Mouse (Mus musculus): ENCODE measurements at regions not wholly inside any gene's neighbourhood (a gene's known extent, or its start where the extent isn't known, plus 50 kb on each side); places are given as distances from the start of the nearest gene placed in this dataset.

DNA sequence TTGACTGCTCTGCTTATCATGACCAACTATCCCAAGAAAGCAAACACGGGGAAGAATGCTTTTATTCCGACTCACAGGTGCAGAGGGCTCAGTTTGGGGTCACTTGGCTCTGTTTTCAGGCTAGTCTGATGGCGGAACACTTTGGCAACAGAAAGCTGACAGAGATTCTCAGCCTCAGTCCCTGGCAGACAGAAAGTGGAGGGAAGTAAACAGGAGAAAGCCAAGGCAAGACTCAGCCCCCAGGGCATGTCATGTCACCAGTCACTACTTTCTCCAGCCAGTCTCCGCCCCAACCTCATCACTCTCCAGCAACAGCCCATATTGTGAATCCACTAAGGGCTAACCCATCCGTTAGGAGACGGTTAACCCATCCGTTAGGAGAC, 166.2 kb upstream of the Dio3 start:
- no peak overlapping the region for H3K4me3 ChIP-seq (replicated peaks)

DNA sequence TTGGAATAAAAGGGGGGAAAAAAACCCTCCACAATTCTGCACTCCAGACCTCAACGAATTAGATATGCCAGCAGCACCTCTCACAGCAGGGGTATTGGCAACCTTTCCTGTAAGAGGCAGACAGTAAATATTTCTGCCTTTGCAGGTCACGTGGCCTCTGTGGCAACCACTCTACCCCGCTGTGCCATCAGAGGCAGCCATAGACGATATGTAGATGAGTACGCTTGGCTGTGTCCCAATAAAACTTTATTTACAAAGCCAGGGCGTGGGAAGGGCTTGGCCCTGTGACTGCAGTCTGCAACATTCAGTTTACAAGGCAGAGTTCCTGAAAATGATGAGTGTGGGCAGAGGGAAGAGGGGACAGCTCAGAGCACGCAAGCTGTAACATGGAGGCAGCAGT, 158.7 kb upstream of the Dio3 start:
- no peaks in the 10 kb centered on the region for H3K27me3 ChIP-seq (ENCODE audit: control insufficient read depth)
- no peak overlapping the region for H3K4me3 ChIP-seq (replicated peaks)
- TF ChIP-seq GATA1 (IDR thresholded peaks at IDR 0.05; ENCODE audit: low read length) (no peak), TAL1 (IDR thresholded peaks at IDR 0.05; ENCODE audit: low read length) (no peak)
- no peaks in the 10 kb centered on the region for H3K36me3 ChIP-seq (ENCODE audit: control insufficient read depth)
- H3K4me1 ChIP-seq (ENCODE audit: control insufficient read depth), result no peaks in the 10 kb centered on the region
- peaks cover 7% of the 10 kb centered on the region for H3K9me3 ChIP-seq (ENCODE audit: control insufficient read depth, low read length)

More for the DNA sequence above, 166.2 kb upstream of the Dio3 start:
- no peaks in the 10 kb centered on the region for H3K36me3 ChIP-seq (ENCODE audit: control insufficient read depth)
- H3K27me3 ChIP-seq (ENCODE audit: control insufficient read depth), result no peaks in the 10 kb centered on the region
- TF ChIP-seq TAL1 (IDR thresholded peaks at IDR 0.05; ENCODE audit: low read length) (no peak), GATA1 (IDR thresholded peaks at IDR 0.05; ENCODE audit: low read length) (no peak)
- no peaks in the 10 kb centered on the region for H3K9me3 ChIP-seq (ENCODE audit: control insufficient read depth, low read length)
- no peaks in the 10 kb centered on the region for H3K4me1 ChIP-seq (ENCODE audit: control insufficient read depth)

DNA sequence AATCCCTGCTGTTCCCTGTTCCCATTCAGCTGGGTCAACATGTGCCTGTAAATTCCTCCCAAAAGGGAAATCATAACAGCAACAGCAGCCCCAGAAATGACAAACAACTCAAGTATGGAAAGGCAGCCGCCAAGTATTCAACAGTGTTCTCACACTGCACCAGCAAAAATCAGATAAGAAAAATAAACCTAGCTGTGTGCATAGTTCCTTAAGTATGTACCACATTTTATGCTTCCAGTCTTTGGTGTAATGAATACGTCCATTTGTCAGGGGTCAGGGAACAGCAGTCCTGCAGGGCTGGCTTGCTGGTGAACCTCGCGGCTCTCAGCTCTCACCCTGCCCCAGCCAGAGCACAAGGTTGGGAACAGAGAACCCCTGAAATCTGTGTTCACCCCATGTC, 155.9 kb upstream of the Dio3 start:
- Histone ChIP-seq H3K9me3 (ENCODE audit: control insufficient read depth, low read length) (peaks cover 9% of the 10 kb centered on the region), H3K4me3 (replicated peaks) (no peak overlapping the region), H3K27me3 (ENCODE audit: control insufficient read depth) (no peaks in the 10 kb centered on the region), H3K36me3 (ENCODE audit: control insufficient read depth) (no peaks in the 10 kb centered on the region), H3K4me1 (ENCODE audit: control insufficient read depth) (no peaks in the 10 kb centered on the region)
- no peak for TF ChIP-seq GATA1 (IDR thresholded peaks at IDR 0.05; ENCODE audit: low read length)
- no peak for TF ChIP-seq TAL1 (IDR thresholded peaks at IDR 0.05; ENCODE audit: low read length)

DNA sequence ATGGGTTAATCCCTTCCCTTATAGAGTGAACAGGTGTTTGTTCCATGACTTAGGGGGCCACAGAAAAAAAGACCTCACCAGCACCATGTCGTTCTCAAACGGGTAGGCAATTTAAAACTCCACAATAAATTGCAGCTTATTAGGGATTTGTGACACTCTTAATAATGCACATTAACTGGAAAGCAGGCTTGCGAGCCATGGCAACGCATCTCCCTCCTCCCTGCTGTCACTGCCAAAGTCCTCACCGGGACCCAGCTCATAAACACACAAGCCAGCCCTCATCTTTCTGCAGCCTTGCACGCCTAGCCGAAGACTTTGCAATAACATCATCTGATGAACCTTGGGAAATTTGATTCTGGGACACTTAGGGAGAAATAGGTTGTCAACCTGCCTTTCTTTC, 152.3 kb upstream of the Dio3 start:
- no peak for TF ChIP-seq TAL1 (IDR thresholded peaks at IDR 0.05; ENCODE audit: low read length)
- TF ChIP-seq GATA1 (IDR thresholded peaks at IDR 0.05; ENCODE audit: low read length), result no peak
- H3K4me3 ChIP-seq (replicated peaks), result no peak overlapping the region
- H3K27me3 ChIP-seq (ENCODE audit: control insufficient read depth), result no peaks in the 10 kb centered on the region
- no peaks in the 10 kb centered on the region for H3K4me1 ChIP-seq (ENCODE audit: control insufficient read depth)
- no peaks in the 10 kb centered on the region for H3K36me3 ChIP-seq (ENCODE audit: control insufficient read depth)
- peaks cover 12% of the 10 kb centered on the region for H3K9me3 ChIP-seq (ENCODE audit: control insufficient read depth, low read length)

DNA sequence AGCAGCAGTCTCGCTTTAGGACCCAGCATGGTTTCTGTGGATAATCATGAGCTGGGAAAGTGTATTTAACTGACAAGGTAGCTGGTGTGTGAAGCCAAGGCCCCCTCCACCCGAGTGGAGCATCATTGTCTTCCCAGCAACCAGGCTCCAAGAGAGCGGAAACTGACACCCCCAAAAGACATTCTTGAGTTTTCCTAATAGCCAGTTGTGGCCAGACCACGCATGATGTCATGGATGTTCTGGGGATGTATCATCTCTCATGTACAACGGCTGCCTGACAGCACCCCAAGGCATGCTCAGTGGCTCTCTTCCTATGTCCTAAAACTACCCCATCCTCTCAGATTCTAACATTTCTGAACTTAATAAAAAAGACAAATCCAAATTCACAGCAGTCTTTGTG, 133.5 kb upstream of the Dio3 start:
- Histone ChIP-seq H3K4me1 (ENCODE audit: control insufficient read depth) (no peaks in the 10 kb centered on the region), H3K27me3 (ENCODE audit: control insufficient read depth) (no peaks in the 10 kb centered on the region), H3K36me3 (ENCODE audit: control insufficient read depth) (no peaks in the 10 kb centered on the region), H3K9me3 (ENCODE audit: control insufficient read depth, low read length) (peaks cover 14% of the 10 kb centered on the region), H3K4me3 (replicated peaks) (no peak overlapping the region)
- TF ChIP-seq GATA1 (IDR thresholded peaks at IDR 0.05; ENCODE audit: low read length), result no peak
- TF ChIP-seq TAL1 (IDR thresholded peaks at IDR 0.05; ENCODE audit: low read length), result no peak

DNA sequence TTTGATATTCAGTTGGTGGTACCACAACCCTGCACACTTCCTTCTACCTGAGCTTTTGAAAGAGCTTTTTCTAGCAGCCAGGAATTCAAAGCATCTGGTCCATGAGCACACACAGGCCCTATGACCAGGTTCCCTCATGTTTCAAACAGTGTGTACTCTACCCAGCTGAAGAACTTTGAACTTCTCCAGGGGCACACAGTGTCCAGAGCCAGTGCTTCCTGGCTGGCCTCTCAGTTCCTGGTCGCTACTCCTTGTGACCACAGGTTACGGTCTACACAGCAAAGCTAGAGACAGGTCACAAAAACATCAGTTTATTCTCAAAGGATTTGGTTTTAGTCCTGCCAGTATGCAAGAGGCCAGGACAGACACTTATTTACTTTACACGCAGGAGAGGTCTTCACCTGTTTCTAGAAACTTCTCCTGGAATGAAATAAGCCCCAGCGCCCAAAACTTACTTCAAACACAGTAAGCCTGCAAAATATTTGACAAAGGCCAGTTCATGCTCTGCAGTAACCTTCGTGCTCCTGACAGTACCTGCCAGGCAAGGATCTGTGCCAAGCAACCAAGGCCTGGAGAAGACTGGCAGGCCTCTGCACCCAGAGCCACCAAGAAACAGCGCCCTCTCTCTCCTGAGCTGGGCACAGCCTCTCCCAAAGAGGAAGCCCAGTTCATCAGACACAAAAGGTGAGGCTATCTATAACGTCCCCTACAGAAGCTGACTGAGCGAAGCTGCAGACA, 124.5 kb upstream of the Dio3 start:
- no peak overlapping the region for H3K4me3 ChIP-seq (replicated peaks)
- no peak for TF ChIP-seq GATA1 (IDR thresholded peaks at IDR 0.05; ENCODE audit: low read length)
- TF ChIP-seq TAL1 (IDR thresholded peaks at IDR 0.05; ENCODE audit: low read length), result no peak
- H3K9me3 ChIP-seq (ENCODE audit: control insufficient read depth, low read length), result peaks cover 5% of the 10 kb centered on the region; the same call in 1 of the 2 replicates

DNA sequence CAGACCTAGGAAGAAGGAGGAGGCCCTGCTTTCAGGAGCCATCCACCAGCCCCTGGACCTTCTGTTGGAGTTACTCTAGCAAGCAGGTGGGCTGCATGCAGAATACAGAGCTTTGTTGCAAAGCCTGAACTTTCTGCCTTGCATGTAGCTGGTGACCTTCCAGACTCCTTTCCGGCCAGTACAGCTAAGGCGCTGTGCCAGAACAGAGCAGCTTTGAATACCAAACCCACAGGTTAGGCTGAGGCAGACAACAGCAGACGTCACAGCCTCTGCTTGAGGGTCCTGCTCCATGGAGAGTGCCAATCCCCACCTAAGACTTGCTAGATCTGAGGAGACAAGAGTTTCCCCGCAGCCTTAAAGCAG, 123.9 kb upstream of the Dio3 start:
- Histone ChIP-seq H3K36me3 (ENCODE audit: control insufficient read depth) (no peaks in the 10 kb centered on the region), H3K27me3 (ENCODE audit: control insufficient read depth) (no peaks in the 10 kb centered on the region), H3K4me1 (ENCODE audit: control insufficient read depth) (no peaks in the 10 kb centered on the region), H3K9me3 (ENCODE audit: control insufficient read depth, low read length) (peaks cover 2% of the 10 kb centered on the region; the same call in 1 of the 2 replicates), H3K4me3 (replicated peaks) (no peak overlapping the region)
- TF ChIP-seq TAL1 (IDR thresholded peaks at IDR 0.05; ENCODE audit: low read length) (no peak), GATA1 (IDR thresholded peaks at IDR 0.05; ENCODE audit: low read length) (no peak)

More for the DNA sequence above, 124.5 kb upstream of the Dio3 start:
- H3K27me3 ChIP-seq (ENCODE audit: control insufficient read depth), result no peaks in the 10 kb centered on the region
- no peaks in the 10 kb centered on the region for H3K4me1 ChIP-seq (ENCODE audit: control insufficient read depth)
- no peaks in the 10 kb centered on the region for H3K36me3 ChIP-seq (ENCODE audit: control insufficient read depth)

DNA sequence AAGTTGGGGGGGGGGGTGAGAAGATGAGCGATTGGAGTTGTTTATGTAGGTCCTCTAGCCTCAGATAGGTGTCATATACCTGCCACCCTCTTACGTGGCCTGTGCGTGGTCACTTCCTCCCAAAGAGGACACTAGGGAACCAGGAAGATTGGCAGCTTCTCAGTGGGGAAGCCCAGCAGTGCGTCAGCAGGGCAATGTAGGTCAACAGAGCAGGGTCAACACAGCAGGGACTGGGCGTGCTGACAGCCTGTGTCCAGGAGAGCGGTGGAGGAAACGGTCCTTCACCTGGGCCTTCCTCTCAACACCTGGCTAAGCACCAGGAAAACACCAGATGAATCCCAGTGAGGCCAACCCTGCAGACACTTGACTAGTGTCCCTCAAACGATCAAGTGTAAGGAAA, 122.4 kb upstream of the Dio3 start:
- Histone ChIP-seq H3K9me3 (ENCODE audit: control insufficient read depth, low read length) (no peaks in the 10 kb centered on the region; the same call in 1 of the 2 replicates), H3K4me3 (replicated peaks) (no peak overlapping the region), H3K36me3 (ENCODE audit: control insufficient read depth) (no peaks in the 10 kb centered on the region), H3K27me3 (ENCODE audit: control insufficient read depth) (no peaks in the 10 kb centered on the region), H3K4me1 (ENCODE audit: control insufficient read depth) (no peaks in the 10 kb centered on the region)
- no peak for TF ChIP-seq TAL1 (IDR thresholded peaks at IDR 0.05; ENCODE audit: low read length)
- TF ChIP-seq GATA1 (IDR thresholded peaks at IDR 0.05; ENCODE audit: low read length), result no peak

DNA sequence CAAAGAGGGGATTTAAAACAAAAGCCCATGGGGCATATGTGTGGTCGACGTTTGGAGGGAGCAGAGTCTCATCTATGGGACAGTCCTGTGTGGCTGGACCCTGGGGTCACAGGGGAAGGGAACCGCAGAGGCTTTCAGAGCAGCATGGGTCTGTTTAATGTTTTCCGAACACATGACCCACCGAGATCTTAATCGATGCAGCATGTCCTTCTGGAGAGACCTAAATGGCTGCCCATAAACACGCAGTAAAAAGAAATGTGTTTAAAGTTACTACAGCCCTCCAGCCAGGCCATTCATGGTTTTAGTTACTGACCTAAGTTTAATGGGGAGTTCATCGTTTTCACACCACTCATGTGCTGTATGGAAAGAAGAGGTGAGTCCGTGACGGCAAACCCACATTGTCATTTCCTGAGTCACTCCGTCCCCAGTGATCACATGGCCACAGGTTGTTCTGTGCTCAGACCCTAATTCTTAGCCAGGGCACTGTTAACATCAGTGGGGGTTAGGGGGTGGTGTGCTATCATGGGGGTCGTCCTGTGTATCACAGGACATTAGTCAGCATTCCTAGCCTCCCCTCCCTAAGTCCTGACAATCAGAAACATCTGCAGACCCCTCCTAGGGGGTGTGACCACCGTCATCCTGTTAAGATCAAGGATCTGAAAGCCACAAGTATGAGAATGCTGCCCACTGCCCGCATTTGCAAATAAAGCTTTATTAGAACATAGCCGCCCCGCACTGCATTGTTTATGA, 120.7 kb upstream of the Dio3 start:
- Histone ChIP-seq H3K27me3 (ENCODE audit: control insufficient read depth) (no peaks in the 10 kb centered on the region), H3K4me3 (replicated peaks) (no peak overlapping the region), H3K9me3 (ENCODE audit: control insufficient read depth, low read length) (no peaks in the 10 kb centered on the region), H3K4me1 (ENCODE audit: control insufficient read depth) (no peaks in the 10 kb centered on the region), H3K36me3 (ENCODE audit: control insufficient read depth) (no peaks in the 10 kb centered on the region)
- no peak for TF ChIP-seq TAL1 (IDR thresholded peaks at IDR 0.05; ENCODE audit: low read length)
- no peak for TF ChIP-seq GATA1 (IDR thresholded peaks at IDR 0.05; ENCODE audit: low read length)

Measured in erythroblast, embryonic 14.5 days (primary cell).